Mouse (Mus musculus) liver, adult 2 months (tissue): ENCODE results near the gene Ube2z. TPM values are rescaled to one million over a fixed set of nuclear protein-coding genes. Genes with fewer than 3 reads are reported as not detected.

Source experiments
- DNase-seq: peaks from one replicate; pipeline ENCODE4 v3.0.0-alpha.2; 2011; ENCODE audit warnings: low read depth, low spot score; ENCODE audit errors: extremely low read depth
- H3K27ac ChIP-seq: fragments of 200-500 bp; replicated peaks from 2 replicates; pipeline ENCODE4 v1.5.1; 2012; ENCODE audit warnings: low read depth, mild to moderate bottlenecking, control low read depth, inconsistent platforms, low read length; ENCODE audit not compliant: insufficient read depth
- H3K27me3 ChIP-seq: fragments of 200-500 bp; 2 replicates; pipeline ENCODE4 v1.6.1; 2012; ENCODE audit warnings: mild to moderate bottlenecking, moderate library complexity, low read length, inconsistent platforms; ENCODE audit not compliant: control insufficient read depth, insufficient read depth
- H3K36me3 ChIP-seq: fragments of 200-500 bp; 2 replicates; pipeline ENCODE4 v1.6.1; 2012; ENCODE audit warnings: low read length, inconsistent platforms; ENCODE audit not compliant: control insufficient read depth, insufficient read depth
- H3K4me1 ChIP-seq: fragments of 200-500 bp; 2 replicates; pipeline ENCODE4 v1.6.1; 2011; ENCODE audit warnings: low read length; ENCODE audit not compliant: control insufficient read depth, insufficient read depth
- H3K4me3 ChIP-seq: fragments of 200-500 bp; 2 replicates; pipeline ENCODE4 v1.5.1; 2011; ENCODE audit warnings: low read depth, mild to moderate bottlenecking, control low read depth, low read length, moderate library complexity; ENCODE audit not compliant: insufficient read depth
- H3K79me2 ChIP-seq: fragments of 200-500 bp; 2 replicates; pipeline ENCODE4 v1.6.1; 2012; ENCODE audit warnings: inconsistent platforms, mild to moderate bottlenecking, low read length, moderate library complexity; ENCODE audit not compliant: control insufficient read depth, insufficient read depth
- H3K9ac ChIP-seq: fragments of 200-500 bp; 2 replicates; pipeline ENCODE4 v1.6.1; 2012; ENCODE audit warnings: low read depth, mild to moderate bottlenecking, control low read depth, inconsistent platforms, low read length
- CTCF ChIP-seq: fragments of 200-500 bp; IDR thresholded peaks from 2 replicates; pipeline ENCODE4 v1.5.1; 2011; ENCODE audit warnings: low read depth, low read length, control low read depth
- POLR2A ChIP-seq: fragments of 200-500 bp; IDR thresholded peaks from 2 replicates; pipeline ENCODE4 v1.6.1; 2011; ENCODE audit warnings: low read length, control low read depth; ENCODE audit not compliant: insufficient read depth; ENCODE audit errors: extremely low read depth
- WGBS: fragments of 180-500 bp; shearing (Covaris S2); methylation state at CpG from one replicate; pipeline ENCODE4 v1.1.7; 2018; 5-methylcytosine and 5-hydroxymethylcytosine counted together
- polyA plus RNA-seq: library from polyadenylated mRNA; depleted of rRNA; stranded (reverse); fragments of >200 nt; gene quantifications from 2 replicates; pipeline ENCODE4 v1.2.3, GENCODE M21; 2012
- total RNA-seq: library from RNA; depleted of rRNA; stranded (reverse); fragments of >200 nt; gene quantifications from 2 replicates; pipeline ENCODE4 v1.2.3, GENCODE M21; 2014

The Ube2z gene
- total and polyA plus RNA-seq, 2 experiments, result 18.6 to 22.8 TPM

DNA sequence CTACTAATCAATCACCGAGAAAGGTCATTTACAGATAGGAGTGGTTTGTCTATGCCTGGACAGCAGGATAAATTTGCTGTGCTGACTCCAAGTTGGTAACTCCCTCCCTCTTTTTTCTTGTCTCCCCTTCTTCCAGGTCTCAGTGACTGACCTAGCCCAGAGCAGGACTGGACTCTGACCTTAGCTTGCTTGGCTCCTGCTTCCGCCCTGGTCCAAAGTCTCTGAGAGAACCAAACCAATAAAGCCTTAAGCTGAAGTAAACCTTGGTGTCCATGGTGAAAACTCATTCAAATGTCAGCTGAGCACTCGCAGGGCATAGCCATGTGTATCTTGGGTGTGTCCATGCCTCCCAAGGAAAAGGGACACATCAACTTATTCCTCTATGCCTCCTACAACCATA is 34.6 kb downstream of the Ube2z start:
- peaks cover 10% of the 10 kb centered on the region for H3K4me1 ChIP-seq
- no peaks in the 10 kb centered on the region for H3K36me3 ChIP-seq
- no peaks in the 10 kb centered on the region for H3K27me3 ChIP-seq
- TF ChIP-seq CTCF (no peak), POLR2A (no peak)
- no peak overlapping the region for H3K27ac ChIP-seq
- H3K9ac ChIP-seq, result no peak overlapping the region
- 44% methylated on average over 3 of the region's 3 CpGs for WGBS
- peak; percentile 75 for DNase-seq
- no peak overlapping the region for H3K4me3 ChIP-seq
- H3K79me2 ChIP-seq, result no peaks in the 10 kb centered on the region

- TF ChIP-seq CTCF (no peak), POLR2A (no peak)
- DNase-seq, result no peak
- H3K27me3 ChIP-seq, result no peaks in the 10 kb centered on the region
- H3K4me1 ChIP-seq, result peaks cover 5% of the 10 kb centered on the region
- no peaks in the 10 kb centered on the region for H3K79me2 ChIP-seq
- no peak overlapping the region for H3K4me3 ChIP-seq
- no peak overlapping the region for H3K9ac ChIP-seq
- no peaks in the 10 kb centered on the region for H3K36me3 ChIP-seq
- WGBS, result 69% methylated on average over 5 of the region's 5 CpGs
- no peak overlapping the region for H3K27ac ChIP-seq
Observed at GRCm38 (mm10) chr11:96028130-96028529, 37.1 kb downstream of the Ube2z start.

GRCm38 (mm10) chr11:96020622-96021021 is 44.6 kb downstream of the Ube2z start:
- Histone ChIP-seq H3K4me1 (no peaks in the 10 kb centered on the region), H3K36me3 (no peaks in the 10 kb centered on the region), H3K9ac (no peak overlapping the region), H3K27me3 (peaks cover 3% of the 10 kb centered on the region; the same call in 1 of the 2 replicates), H3K4me3 (no peak overlapping the region), H3K27ac (no peak overlapping the region), H3K79me2 (no peaks in the 10 kb centered on the region)
- DNase-seq, result no peak
- 68% methylated on average over 4 of the region's 4 CpGs for WGBS
- TF ChIP-seq CTCF (no peak), POLR2A (no peak)

DNA sequence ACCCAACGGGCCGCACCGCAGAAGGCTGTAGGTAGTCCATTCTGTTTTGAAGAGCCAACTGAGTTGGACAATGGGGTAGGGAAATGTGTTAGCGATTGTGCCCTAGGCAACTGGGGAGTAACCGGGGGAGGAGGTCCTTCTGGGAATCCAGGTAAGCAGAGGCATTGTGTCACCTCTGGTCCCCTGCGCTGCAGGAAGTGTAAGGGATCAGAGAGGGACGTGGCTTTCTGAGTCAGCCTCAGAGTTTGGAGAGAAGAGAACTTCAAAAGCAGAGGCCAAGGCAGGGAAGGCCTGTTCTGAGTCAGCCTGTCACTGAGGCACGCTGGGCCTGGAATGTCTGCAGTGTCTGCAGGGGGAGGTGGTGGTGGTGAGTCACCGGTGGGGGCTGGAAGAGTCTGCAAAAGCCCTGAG is 47.2 kb downstream of the Ube2z start:
- DNase-seq, result no peak
- no peak overlapping the region for H3K27ac ChIP-seq
- WGBS, result 52% methylated on average over 9 of the region's 9 CpGs
- no peaks in the 10 kb centered on the region for H3K36me3 ChIP-seq
- H3K4me1 ChIP-seq, result no peaks in the 10 kb centered on the region
- no peaks in the 10 kb centered on the region for H3K79me2 ChIP-seq
- H3K27me3 ChIP-seq, result peaks cover 3% of the 10 kb centered on the region; the same call in 1 of the 2 replicates
- H3K9ac ChIP-seq, result no peak overlapping the region
- TF ChIP-seq POLR2A, result no peak
- no peak overlapping the region for H3K4me3 ChIP-seq

DNA sequence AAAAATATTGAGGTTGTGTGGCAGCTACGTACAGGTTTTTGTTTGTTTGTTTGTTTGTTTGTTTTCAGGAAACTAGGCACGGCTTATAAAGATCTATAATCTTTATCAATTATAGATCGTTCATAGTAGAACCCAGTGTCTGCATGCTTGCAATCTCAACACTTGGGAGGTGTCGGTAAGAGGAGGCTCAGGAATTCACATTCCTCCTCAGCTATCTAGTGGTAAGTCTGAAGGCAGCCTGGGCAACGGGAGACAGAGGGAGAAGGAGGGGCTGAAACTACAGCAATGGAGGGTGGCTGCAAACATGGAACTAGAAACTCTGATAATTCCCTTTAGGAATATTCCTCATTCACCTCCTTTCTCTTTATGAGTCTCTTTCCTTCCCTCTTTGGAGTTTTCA is 49.8 kb downstream of the Ube2z start:
- no peak overlapping the region for H3K9ac ChIP-seq
- no peaks in the 10 kb centered on the region for H3K36me3 ChIP-seq
- TF ChIP-seq POLR2A (no peak), CTCF (no peak)
- H3K27me3 ChIP-seq, result peaks cover 6% of the 10 kb centered on the region; the same call in 1 of the 2 replicates
- 38% methylated on average over 5 of the region's 5 CpGs for WGBS
- no peak overlapping the region for H3K4me3 ChIP-seq
- no peaks in the 10 kb centered on the region for H3K4me1 ChIP-seq
- no peak for DNase-seq
- H3K27ac ChIP-seq, result no peak overlapping the region
- no peaks in the 10 kb centered on the region for H3K79me2 ChIP-seq

DNA sequence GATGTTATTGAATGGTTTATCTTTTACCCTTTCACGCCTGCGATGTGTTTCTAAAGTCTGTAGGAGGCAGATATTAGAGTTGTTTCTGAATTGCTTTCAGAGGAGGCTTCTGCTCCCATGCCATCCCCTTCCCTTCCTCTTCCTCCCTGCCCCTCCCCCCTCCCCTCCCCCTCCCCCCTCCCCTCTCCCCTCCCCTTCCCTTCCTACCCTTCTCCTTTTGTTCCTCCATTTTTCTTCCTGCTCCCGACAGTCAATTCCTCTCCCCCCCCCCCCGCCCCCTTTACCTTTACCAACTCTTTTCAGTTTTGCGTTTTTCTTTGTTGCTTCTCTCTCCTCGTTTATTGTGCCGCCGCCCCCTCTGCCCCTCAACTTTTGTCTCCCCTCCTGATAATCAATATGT is 53.2 kb downstream of the Ube2z start:
- no peaks in the 10 kb centered on the region for H3K4me1 ChIP-seq
- 13% methylated on average over 4 of the region's 8 CpGs for WGBS
- peaks cover 12% of the 10 kb centered on the region for H3K27me3 ChIP-seq
- TF ChIP-seq CTCF (no peak), POLR2A (no peak)
- no peak overlapping the region for H3K9ac ChIP-seq
- no peaks in the 10 kb centered on the region for H3K36me3 ChIP-seq
- H3K79me2 ChIP-seq, result no peaks in the 10 kb centered on the region
- DNase-seq, result no peak
- H3K27ac ChIP-seq, result no peak overlapping the region
- H3K4me3 ChIP-seq, result no peak overlapping the region
